Mouse (Mus musculus) bone marrow, adult 2 months (tissue): Measurements from ENCODE around the gene Snta1.

Source experiments
- CTCF ChIP-seq: fragments of 200-500 bp; IDR thresholded peaks from 2 replicates; pipeline ENCODE4 v1.5.1; 2011; ENCODE audit warnings: low read length, control low read depth; ENCODE audit not compliant: control insufficient read depth, insufficient read depth
- POLR2A ChIP-seq: fragments of 200-500 bp; IDR thresholded peaks from 2 replicates; pipeline ENCODE4 v1.6.1; 2011; ENCODE audit warnings: low read depth, mild to moderate bottlenecking, control low read depth, low read length, borderline replicate concordance; ENCODE audit not compliant: control insufficient read depth

DNA sequence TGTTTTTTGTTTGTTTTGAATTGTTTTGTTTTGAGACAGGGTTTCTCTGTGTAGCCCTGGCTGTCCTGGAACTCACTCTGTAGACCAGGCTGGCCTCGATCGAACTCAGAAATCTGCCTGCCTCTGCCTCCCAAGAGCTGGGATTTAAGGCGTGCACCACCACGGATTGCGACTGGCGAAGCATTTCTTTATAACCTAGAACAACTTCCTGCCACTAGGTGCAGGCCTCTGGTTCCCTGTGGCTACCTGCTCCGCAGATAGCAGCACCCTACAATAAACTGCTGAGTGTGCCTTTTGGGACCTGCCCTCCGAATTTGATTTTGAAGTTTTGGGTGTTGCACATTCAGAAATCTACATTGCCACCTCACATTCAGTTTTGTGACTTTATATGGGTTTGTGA lies 39.9 kb upstream of the Snta1 start:
- TF ChIP-seq POLR2A (no peak), CTCF (no peak)
